Mouse (Mus musculus): ENCODE data around the gene Wdr82.
"Not testable (repeated sequence)": the region's sequence is repeated elsewhere in the genome, so short reads cannot be mapped to it uniquely, and the experiment has no call there.

Gene Wdr82

DNA sequence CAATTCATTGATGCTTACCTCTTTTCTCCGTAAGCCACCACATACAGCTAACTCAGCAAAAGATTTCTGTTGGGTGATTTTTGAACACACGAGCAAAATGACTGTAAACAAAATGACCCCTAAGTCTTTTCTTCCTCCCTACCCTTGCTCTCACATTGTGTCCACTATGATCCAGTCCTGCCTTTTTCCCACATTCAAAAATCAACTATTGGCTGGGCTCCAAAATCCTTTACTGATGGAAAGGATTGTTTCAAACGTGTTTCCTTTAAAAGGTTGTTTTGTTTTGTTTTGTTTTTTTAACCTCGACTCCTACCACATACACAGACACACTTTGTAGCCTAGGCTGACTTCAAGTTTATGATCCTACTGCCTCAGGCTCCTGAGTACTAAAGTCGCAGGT, 10.3 kb upstream of the Wdr82 start:
- DNase-seq (ENCODE audit: low spot score in 2 of 2) = no peak

- no peak for DNase-seq (ENCODE audit: low spot score in 2 of 2)
Measured at GRCm38 (mm10) chr9:106166709-106167108, 4.0 kb upstream of the Wdr82 start.

- no peak for DNase-seq (ENCODE audit: low spot score in 2 of 2)
Measured at GRCm38 (mm10) chr9:106167241-106167640, 3.5 kb upstream of the Wdr82 start.

DNA sequence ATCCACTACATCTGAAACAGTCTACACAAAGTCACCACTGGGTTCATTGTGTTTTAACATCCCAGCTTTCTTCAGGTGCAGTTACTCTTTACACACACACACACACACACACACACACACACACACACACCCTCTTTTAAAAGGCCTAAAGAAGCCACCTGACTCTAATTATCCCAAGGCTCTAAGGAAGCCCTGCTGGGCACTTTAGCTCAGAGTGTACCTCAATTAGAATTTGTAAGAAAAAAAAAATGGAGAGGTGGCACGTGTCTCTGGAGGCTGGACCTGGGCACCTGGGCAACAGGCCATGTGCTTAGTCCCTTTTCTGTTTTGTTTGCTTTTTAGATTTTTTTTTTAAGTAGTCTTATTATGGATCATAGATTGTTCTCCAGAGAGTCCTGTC, 3.0 kb upstream of the Wdr82 start:
- DNase-seq (ENCODE audit: low spot score in 2 of 2) = no peak

DNA sequence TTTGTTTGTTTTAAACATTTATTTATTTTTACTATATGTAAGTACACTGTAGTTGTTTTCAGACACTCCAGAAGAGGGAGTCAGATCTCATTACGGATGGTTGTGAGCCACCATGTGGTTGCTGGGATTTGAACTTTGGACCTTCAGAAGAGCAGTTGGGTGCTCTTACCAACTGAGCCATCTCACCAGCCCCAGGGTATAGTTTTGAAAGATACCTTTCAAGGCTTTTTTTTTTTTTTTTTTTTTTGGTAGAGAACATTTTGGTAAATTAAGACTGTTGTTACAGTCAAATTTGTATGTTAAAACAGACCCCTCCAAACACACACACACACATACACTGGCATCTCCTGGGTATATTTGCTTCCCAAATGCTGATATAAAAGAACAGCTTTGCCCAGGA, 1.7 kb upstream of the Wdr82 start:
- not testable (repeated sequence) for DNase-seq (ENCODE audit: low spot score in 2 of 2)

DNA sequence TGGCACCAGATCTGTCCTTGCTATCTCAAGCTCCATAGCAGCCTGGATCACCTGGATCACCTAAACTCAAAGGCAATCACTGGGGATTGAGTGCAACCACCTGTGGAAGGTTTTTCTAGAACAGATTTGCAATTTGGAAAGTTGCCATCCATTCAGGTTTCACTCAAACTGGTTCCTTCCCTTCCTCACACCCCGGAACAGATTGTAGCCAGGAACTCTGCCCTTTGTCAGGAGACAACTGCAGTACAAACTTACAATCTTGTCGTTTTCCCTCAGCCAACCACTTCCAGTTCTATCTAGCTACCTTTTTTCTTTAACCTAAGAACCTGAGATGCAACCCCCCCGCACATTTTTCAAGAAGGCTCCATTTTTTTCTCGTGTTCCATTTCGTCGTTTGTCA, 811 bp upstream of the Wdr82 start:
- DNase-seq (ENCODE audit: low spot score in 2 of 2) = no peak

DNA sequence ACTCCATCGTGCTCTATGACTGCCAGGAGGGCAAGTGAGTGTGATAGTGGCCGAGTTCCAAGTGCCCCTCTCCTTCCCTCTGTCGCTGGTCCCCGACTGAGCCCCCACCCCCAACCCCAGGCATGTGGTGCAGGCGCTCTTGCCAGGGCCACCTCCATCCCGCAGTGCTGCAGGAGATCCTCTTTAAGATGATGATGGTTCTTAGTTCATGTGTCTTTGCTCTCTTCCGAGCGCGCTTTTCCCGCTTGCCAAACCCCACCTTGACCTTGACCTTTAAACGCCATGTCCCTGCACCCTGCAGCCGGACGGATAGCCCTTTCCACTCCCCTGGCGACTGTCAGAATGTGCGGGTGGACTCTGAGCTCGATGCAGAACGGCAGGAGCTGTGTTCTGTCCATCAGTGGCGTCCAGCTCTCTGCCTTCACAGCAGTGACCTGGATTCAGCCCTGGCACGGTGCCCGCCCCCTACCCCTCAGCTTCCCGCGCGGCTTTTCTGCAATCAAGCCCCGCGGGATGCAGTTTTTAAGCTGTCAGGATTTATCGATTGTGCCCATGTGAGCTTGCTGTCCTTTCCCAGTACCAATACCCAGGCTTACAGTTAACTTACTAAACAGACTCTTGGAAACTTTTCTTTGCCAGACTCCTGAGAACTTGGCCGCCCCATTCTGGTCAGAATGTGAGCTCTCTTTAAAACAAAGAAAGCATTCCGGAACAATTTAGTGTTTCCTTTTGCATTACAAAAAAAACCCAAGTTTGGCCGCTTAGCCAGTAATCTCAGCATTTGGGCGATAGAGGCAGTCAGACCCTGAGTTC, 824 bp downstream of the Wdr82 start:
- DNase-seq (ENCODE audit: low spot score in 2 of 2) = peak; percentile 53 to 66

DNA sequence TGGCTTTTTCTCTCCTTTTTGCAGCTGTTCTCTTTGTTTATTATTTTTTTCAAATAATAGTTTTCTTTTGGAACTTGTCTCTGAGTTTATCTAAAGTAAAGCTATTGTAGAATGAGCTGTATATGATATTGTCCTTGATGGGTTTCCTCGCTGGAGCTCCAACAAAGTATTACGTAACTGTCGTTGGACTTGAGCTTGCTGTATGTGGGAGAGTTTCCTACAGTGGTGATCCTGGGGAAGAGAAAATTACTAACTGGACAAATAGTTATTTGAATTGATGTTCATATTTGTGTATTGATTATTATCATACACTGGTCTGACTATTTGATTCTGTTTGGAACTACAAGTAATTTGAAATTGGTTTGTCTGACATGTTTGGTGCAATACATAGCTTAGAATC, 1.8 kb downstream of the Wdr82 start:
- no peak for DNase-seq (ENCODE audit: low spot score in 2 of 2)

GRCm38 (mm10) chr9:106173363-106173762, 2.6 kb downstream of the Wdr82 start:
- DNase-seq (ENCODE audit: low spot score in 2 of 2) = no peak

GRCm38 (mm10) chr9:106175552-106176200, 4.9 kb downstream of the Wdr82 start:
- DNase-seq (ENCODE audit: low spot score in 2 of 2) = no peak

DNA sequence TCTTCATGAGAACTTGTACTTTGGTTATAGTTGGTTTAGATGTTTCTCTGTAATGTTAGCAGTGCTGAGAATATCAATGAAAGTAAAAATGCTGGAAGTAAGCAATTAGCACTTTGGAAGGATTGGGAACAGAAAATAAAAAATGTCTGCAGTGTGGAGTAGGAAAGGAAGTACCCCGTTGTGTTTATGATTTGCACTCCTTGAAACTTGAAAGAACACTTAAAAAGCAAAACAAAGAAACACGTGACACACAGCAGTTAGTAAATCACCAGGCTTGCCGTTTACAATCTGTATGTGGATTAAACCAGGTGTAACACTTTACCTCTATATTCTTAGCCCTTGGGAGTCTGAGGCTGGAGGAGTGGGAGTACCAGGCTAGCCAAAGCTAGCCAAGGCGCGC, 6.0 kb downstream of the Wdr82 start:
- no peak for DNase-seq (ENCODE audit: low spot score in 2 of 2)

DNA sequence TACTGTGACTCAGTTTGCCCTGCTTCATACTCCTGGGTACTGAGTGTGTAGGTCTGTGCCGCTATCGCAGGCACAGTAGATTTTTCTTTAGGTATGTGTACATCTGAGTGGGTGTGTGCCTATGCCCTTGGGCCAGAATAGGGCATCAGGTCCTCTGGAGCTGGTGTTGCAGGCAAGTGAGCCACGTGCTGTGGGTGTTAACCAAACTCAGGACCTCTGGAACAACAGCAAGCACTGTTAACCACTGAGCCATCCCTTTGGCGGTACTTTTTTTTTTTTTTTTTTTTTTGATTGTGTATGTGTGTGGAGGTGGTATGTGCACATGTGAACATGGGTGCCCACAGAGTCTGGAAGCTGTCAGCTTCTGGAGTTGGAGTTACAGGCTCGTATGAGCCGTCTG, 7.1 kb downstream of the Wdr82 start:
- DNase-seq (ENCODE audit: low spot score in 2 of 2) = no peak

DNA sequence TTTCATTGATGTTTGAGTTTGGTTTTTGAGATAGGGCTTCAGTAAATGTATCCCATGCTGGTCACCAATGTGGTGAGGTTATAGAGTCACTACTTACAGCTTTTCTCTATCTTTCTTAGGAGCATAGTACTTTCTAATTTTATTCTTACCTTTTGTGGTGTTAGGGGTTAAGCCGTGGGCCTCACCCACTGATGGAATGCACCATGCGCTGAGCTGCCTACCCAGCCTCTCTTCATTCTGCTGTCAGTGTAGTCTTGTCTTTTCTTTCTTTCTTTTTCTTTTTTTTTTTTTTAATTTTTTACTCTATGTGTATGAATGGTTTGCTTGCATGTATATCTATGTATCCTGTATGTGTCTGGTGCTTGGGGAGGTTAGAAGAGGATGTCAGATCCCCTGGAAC, 8.7 kb downstream of the Wdr82 start:
- no peak for DNase-seq (ENCODE audit: low spot score in 2 of 2)

DNA sequence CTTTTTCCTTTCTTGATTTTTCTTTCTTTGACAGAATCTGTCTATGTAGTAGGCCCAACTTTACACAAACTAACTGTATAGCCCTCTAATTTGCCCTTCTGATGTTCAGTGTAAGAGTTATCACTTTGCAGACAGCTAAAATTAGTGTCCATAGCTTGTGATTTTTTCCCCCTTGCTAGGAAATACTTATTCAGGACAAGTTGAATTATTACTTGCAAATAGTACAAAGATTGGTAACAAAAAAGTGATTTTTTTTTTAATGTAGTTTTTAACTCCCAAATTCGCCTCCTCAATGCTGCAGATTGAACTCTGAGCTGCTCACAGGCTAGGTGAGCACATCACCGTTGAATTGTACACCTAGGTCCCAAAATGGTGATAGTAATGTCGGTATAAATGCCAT, 9.2 kb downstream of the Wdr82 start:
- no peak for DNase-seq (ENCODE audit: low spot score in 2 of 2)

DNA sequence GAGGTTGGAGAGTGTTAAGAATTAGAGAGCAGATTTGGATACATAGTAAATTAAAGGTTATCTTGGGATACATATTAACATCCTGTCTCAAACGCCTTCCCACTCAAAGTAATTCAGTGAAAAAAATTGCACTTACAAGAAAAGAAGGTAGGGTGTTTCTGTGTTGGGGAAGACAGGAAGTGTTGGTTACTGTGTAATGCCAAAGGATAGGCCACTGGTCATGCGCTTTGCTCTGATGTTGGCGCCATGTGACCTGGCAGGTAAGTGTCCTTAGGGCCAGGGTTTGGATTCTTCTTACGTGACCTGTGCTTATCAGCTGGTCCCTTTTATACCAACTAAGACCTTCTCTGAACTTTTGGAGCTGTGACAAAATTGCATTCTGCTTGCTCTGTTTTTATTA, 11.4 kb downstream of the Wdr82 start:
- no peak for DNase-seq (ENCODE audit: low spot score in 2 of 2)

DNA sequence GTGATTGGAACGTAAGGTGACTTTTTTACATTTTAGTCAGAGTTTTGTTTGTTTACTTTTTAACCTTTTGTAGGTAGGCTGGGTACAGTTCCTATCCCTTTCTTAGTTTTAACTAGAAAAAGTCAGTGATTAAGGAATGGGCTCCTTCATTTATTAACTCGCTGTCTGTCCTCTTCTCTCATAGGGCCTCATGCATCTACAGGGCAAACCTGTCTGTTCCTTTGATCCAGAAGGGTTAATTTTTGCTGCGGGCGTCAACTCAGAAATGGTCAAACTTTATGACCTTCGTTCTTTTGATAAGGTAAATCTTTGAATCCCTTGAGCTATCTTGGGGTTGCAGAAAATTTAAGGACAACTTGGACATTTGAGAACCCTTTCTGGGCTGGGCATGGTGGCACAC, 13.3 kb downstream of the Wdr82 start:
- DNase-seq (ENCODE audit: low spot score in 2 of 2) = no peak

DNA sequence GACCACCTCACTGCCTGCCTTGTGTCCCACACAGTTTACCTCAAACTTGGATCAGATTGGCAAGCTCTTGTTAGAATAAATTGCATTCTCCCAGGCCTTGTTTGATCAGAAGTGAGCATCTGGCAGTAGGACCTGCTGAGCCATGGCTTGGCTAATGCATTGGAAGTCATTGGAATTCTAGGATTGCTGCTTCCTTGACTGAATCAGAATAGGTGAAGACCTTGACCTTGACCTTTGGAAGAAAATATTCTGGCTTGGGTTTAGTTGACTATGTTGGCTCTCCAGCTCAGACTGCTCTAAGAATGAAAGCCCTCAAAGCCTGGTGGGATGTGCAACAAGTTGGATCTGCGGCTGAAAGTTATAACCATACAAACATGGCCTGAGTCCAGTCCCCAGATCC, 20.6 kb downstream of the Wdr82 start:
- DNase-seq (ENCODE audit: low spot score in 2 of 2) = no peak

DNA sequence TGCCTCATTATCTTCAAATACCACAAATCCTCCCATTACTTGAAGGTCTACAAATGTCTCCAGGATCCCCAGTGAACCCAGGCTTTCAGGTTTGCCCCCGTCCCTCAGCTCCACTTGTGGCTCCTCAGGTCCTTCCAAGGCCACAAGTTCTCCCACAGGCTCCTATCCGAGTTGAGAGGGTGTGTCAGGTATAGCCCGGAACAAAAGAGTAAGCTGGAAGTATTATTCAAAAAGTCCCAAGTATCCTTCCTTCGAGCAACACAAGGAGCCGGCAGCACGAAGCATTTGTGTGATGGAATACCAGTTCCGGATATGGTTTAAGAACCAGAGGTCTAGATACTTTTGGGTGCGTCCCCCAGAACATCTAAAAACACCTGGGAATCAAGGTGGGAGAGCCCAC, 21.3 kb downstream of the Wdr82 start:
- DNase-seq (ENCODE audit: low spot score in 2 of 2) = no peak

- peak in 1 of 2 experiments; percentile 20 for DNase-seq (ENCODE audit: low spot score in 2 of 2)
Measured at GRCm38 (mm10) chr9:106192998-106193397, 22.3 kb downstream of the Wdr82 start.

GRCm38 (mm10) chr9:106193930-106194807, 23.4 kb downstream of the Wdr82 start:
- DNase-seq (ENCODE audit: low spot score in 2 of 2) = no peak

- DNase-seq (ENCODE audit: low spot score in 2 of 2) = no peak
Measured at GRCm38 (mm10) chr9:106195693-106196092, 25.0 kb downstream of the Wdr82 start.

DNA sequence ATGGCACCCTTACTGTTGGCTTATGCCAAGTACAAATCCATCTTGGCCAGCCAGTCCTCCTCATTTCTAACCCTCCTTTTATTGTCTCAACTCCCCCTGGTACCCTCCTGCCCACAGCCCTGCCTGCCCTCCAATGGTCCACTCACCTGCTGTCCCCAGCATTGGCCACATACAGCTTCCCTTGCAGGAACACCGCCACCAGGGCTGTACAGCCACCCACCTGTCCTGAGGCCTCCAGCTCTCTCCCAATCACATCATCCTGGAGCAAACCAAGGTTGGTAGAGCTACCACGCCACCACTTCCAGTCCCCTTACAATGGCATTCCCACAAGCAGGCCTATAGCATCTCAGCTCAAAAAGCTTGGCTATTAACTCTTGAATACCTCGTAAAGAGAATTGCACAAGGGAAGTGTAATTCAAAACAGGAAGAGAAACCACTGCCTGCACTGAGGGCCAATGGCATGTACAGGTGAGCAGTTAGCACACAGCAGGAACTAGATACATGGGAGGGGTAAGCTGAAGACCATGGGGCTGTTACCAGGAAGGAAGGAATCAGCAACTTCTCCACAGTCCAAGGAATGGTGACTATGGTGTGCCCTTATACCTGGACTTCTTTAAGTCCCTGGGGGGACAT, 26.5 kb downstream of the Wdr82 start:
- DNase-seq (ENCODE audit: low spot score in 2 of 2) = no peak
